Mouse (Mus musculus) embryonic facial prominence, embryonic 13.5 days (tissue): ENCODE measurements around the gene Pfkl. TPM values are rescaled to one million over a fixed set of nuclear protein-coding genes. Genes with fewer than 3 reads are reported as not detected.

Experiments used
- ATAC-seq: fragments of 200-750 bp; cut with Nextera tagmentation; 2 replicates; pipeline ENCODE4 v1.8.0; 2017; ENCODE audit warnings: low read depth; ENCODE audit not compliant: insufficient number of reproducible peaks, insufficient read depth, low FRiP score, low TSS enrichment
- H3K27ac ChIP-seq: fragments of 300-500 bp; sonication (generic); 2 replicates; pipeline ENCODE4 v1.5.1; 2015; ENCODE audit warnings: moderate library complexity, mild to moderate bottlenecking, inconsistent platforms
- H3K27me3 ChIP-seq: fragments of 300-500 bp; sonication (generic); 2 replicates; pipeline ENCODE4 v1.6.1; 2015; ENCODE audit warnings: mild to moderate bottlenecking, inconsistent platforms
- H3K36me3 ChIP-seq: fragments of 300-500 bp; sonication (generic); 2 replicates; pipeline ENCODE4 v1.6.1; 2015; ENCODE audit warnings: mild to moderate bottlenecking, inconsistent platforms
- H3K4me1 ChIP-seq: fragments of 300-500 bp; sonication (generic); 2 replicates; pipeline ENCODE4 v1.6.1; 2015; ENCODE audit warnings: inconsistent platforms
- H3K4me2 ChIP-seq: fragments of 300-500 bp; sonication (generic); 2 replicates; pipeline ENCODE4 v1.6.1; 2015; ENCODE audit warnings: moderate library complexity, mild to moderate bottlenecking, inconsistent platforms
- H3K4me3 ChIP-seq: fragments of 300-500 bp; sonication (generic); 2 replicates; pipeline ENCODE4 v1.5.1; 2015; ENCODE audit warnings: mild to moderate bottlenecking, inconsistent platforms
- H3K9ac ChIP-seq: fragments of 300-500 bp; sonication (generic); 2 replicates; pipeline ENCODE4 v1.6.1; 2015; ENCODE audit warnings: mild to moderate bottlenecking, inconsistent platforms
- H3K9me3 ChIP-seq: fragments of 300-500 bp; sonication (generic); 2 replicates; pipeline ENCODE4 v1.6.1; 2016; ENCODE audit warnings: inconsistent platforms
- WGBS: fragments of 180-500 bp; shearing (Covaris S2); methylation state at CpG from one replicate; pipeline ENCODE4 v1.1.7; 2015; ENCODE audit warnings: mixed read lengths; 5-methylcytosine and 5-hydroxymethylcytosine counted together
- polyA plus RNA-seq: library from polyadenylated mRNA; unstranded; fragments of >200 nt; fragmentation: Nextera tagmentation; extraction: Ambion mirVana; gene quantifications from 2 replicates; pipeline ENCODE4 v1.2.1, GENCODE M21; 2015

Pfkl gene
- polyA plus RNA-seq, 1 experiment from 2014 or later = 145 TPM

- no peaks in the 10 kb centered on the region for H3K9me3 ChIP-seq
- no peaks in the 10 kb centered on the region for H3K27me3 ChIP-seq
- peak overlapping the region; percentile 62 for H3K9ac ChIP-seq
- H3K4me3 ChIP-seq = peak overlapping the region; percentile 81
- H3K4me1 ChIP-seq = peaks cover 38% of the 10 kb centered on the region
- peak overlapping the region; percentile 88 for H3K4me2 ChIP-seq
- 11% methylated on average over 10 of the region's 10 CpGs for WGBS
- peaks cover 8% of the 10 kb centered on the region for H3K36me3 ChIP-seq
- H3K27ac ChIP-seq = no peak overlapping the region; the same call in 1 of the 2 replicates
- no peak for ATAC-seq
These were observed 452 bp upstream of the Pfkl start for GRCm38 (mm10) chr10:78010335-78010734.

- Histone ChIP-seq H3K9me3 (no peaks in the 10 kb centered on the region), H3K27ac (peak overlapping the region; percentile 96), H3K27me3 (no peaks in the 10 kb centered on the region), H3K4me1 (peaks cover 38% of the 10 kb centered on the region), H3K4me2 (peak overlapping the region; percentile 88), H3K9ac (peak overlapping the region; percentile 91), H3K4me3 (peak overlapping the region; percentile 81), H3K36me3 (peaks cover 15% of the 10 kb centered on the region)
- under 1% methylated on average over 59 of the region's 59 CpGs for WGBS
- ATAC-seq = peak; percentile 97
These were observed 519 bp downstream of the Pfkl start for GRCm38 (mm10) chr10:78009184-78009944.

GRCm38 (mm10) chr10:78008169-78008568 is 1.7 kb downstream of the Pfkl start:
- Histone ChIP-seq H3K27ac (no peak overlapping the region), H3K4me1 (peaks cover 38% of the 10 kb centered on the region), H3K9me3 (no peaks in the 10 kb centered on the region), H3K4me2 (peak overlapping the region; percentile 88), H3K4me3 (peak overlapping the region; percentile 81), H3K27me3 (no peaks in the 10 kb centered on the region), H3K9ac (peak overlapping the region; percentile 91), H3K36me3 (peaks cover 22% of the 10 kb centered on the region)
- 80% methylated on average over 3 of the region's 3 CpGs for WGBS
- no peak for ATAC-seq

- WGBS = 29% methylated on average over 7 of the region's 7 CpGs
- H3K4me2 ChIP-seq = peak overlapping the region; percentile 88
- peak overlapping the region; percentile 91 for H3K9ac ChIP-seq
- no peaks in the 10 kb centered on the region for H3K9me3 ChIP-seq
- H3K27ac ChIP-seq = 0 out of 2 replicates have a peak overlapping the region, but pooled peaks have one; percentile 28
- H3K27me3 ChIP-seq = no peaks in the 10 kb centered on the region
- H3K4me1 ChIP-seq = peaks cover 38% of the 10 kb centered on the region
- ATAC-seq = no peak
- H3K36me3 ChIP-seq = peaks cover 30% of the 10 kb centered on the region
- H3K4me3 ChIP-seq = no peak overlapping the region
These were observed 2.7 kb downstream of the Pfkl start for GRCm38 (mm10) chr10:78007203-78007602.

- Histone ChIP-seq H3K4me2 (no peak overlapping the region), H3K27ac (no peak overlapping the region), H3K36me3 (peaks cover 43% of the 10 kb centered on the region), H3K4me3 (no peak overlapping the region), H3K27me3 (no peaks in the 10 kb centered on the region), H3K9me3 (no peaks in the 10 kb centered on the region), H3K9ac (peak overlapping the region; percentile 6; the same call in 1 of the 2 replicates), H3K4me1 (peaks cover 38% of the 10 kb centered on the region)
- 84% methylated on average over 4 of the region's 4 CpGs for WGBS
- no peak for ATAC-seq
These were observed 4.0 kb downstream of the Pfkl start for GRCm38 (mm10) chr10:78005791-78006438.

GRCm38 (mm10) chr10:78004479-78005100 is 5.3 kb downstream of the Pfkl start:
- Histone ChIP-seq H3K4me1 (peaks cover 33% of the 10 kb centered on the region), H3K4me2 (no peak overlapping the region), H3K36me3 (peaks cover 57% of the 10 kb centered on the region), H3K9ac (no peak overlapping the region), H3K27ac (no peak overlapping the region), H3K27me3 (no peaks in the 10 kb centered on the region), H3K9me3 (no peaks in the 10 kb centered on the region), H3K4me3 (no peak overlapping the region)
- 91% methylated on average over 3 of the region's 3 CpGs for WGBS
- no peak for ATAC-seq

- ATAC-seq = no peak
- H3K27ac ChIP-seq = no peak overlapping the region
- peaks cover 15% of the 10 kb centered on the region for H3K4me1 ChIP-seq
- H3K36me3 ChIP-seq = peaks cover 79% of the 10 kb centered on the region
- H3K27me3 ChIP-seq = no peaks in the 10 kb centered on the region
- no peaks in the 10 kb centered on the region for H3K9me3 ChIP-seq
- H3K9ac ChIP-seq = 0 out of 2 replicates have a peak overlapping the region, but pooled peaks have one; percentile 36
- WGBS = 95% methylated on average over 2 of the region's 2 CpGs
- H3K4me2 ChIP-seq = no peak overlapping the region
- no peak overlapping the region for H3K4me3 ChIP-seq
These were observed 7.6 kb downstream of the Pfkl start for GRCm38 (mm10) chr10:78002316-78002715.

- Histone ChIP-seq H3K4me2 (no peak overlapping the region), H3K27me3 (no peaks in the 10 kb centered on the region), H3K27ac (no peak overlapping the region), H3K4me1 (peaks cover 10% of the 10 kb centered on the region), H3K4me3 (no peak overlapping the region), H3K9ac (no peak overlapping the region), H3K36me3 (peaks cover 84% of the 10 kb centered on the region), H3K9me3 (no peaks in the 10 kb centered on the region)
- no peak for ATAC-seq
- WGBS = 92% methylated on average over 11 of the region's 11 CpGs
These were observed 8.1 kb downstream of the Pfkl start for GRCm38 (mm10) chr10:78001796-78002195.

GRCm38 (mm10) chr10:78000200-78000599 is 9.7 kb downstream of the Pfkl start:
- Histone ChIP-seq H3K4me3 (no peak overlapping the region), H3K36me3 (peaks cover 91% of the 10 kb centered on the region), H3K9me3 (no peaks in the 10 kb centered on the region), H3K4me2 (no peak overlapping the region), H3K27me3 (no peaks in the 10 kb centered on the region), H3K4me1 (no peaks in the 10 kb centered on the region), H3K27ac (no peak overlapping the region), H3K9ac (no peak overlapping the region)
- no peak for ATAC-seq
- WGBS = 95% methylated on average over 5 of the region's 5 CpGs

GRCm38 (mm10) chr10:77995639-77996038 is 14.2 kb downstream of the Pfkl start:
- no peak overlapping the region for H3K27ac ChIP-seq
- 88% methylated on average over 3 of the region's 3 CpGs for WGBS

GRCm38 (mm10) chr10:77985775-77986174 is 24.1 kb downstream of the Pfkl start:
- Histone ChIP-seq H3K27me3 (no peaks in the 10 kb centered on the region), H3K4me3 (no peak overlapping the region), H3K36me3 (peaks cover 57% of the 10 kb centered on the region), H3K4me1 (no peaks in the 10 kb centered on the region), H3K9ac (peak overlapping the region; percentile 7; the same call in 1 of the 2 replicates), H3K9me3 (no peaks in the 10 kb centered on the region), H3K4me2 (no peak overlapping the region), H3K27ac (no peak overlapping the region)
- WGBS = 76% methylated on average over 5 of the region's 5 CpGs
- no peak for ATAC-seq

More at GRCm38 (mm10) chr10:77995639-77996038, 14.2 kb downstream of the Pfkl start:
- Histone ChIP-seq H3K4me2 (no peak overlapping the region), H3K9me3 (no peaks in the 10 kb centered on the region), H3K9ac (no peak overlapping the region), H3K27me3 (no peaks in the 10 kb centered on the region), H3K4me3 (no peak overlapping the region), H3K4me1 (no peaks in the 10 kb centered on the region), H3K36me3 (peaks cover 97% of the 10 kb centered on the region)
- ATAC-seq = no peak
